Mouse (Mus musculus) lung, embryonic 15.5 days (tissue): ENCODE measurements at regions not wholly inside any gene's neighbourhood (a gene's known extent, or its start where the extent isn't known, plus 50 kb on each side); places are given as distances from the start of the nearest gene placed in this dataset.

Experiments
- ATAC-seq: fragments of 200-750 bp; cut with Nextera tagmentation; 2 replicates; pipeline ENCODE4 v1.8.0; 2017; ENCODE audit warnings: moderate number of reproducible peaks, borderline replicate concordance; ENCODE audit not compliant: low FRiP score, low TSS enrichment; ENCODE audit errors: extremely low read depth
- H3K27ac ChIP-seq: fragments of 300-500 bp; sonication (generic); 2 replicates; pipeline ENCODE4 v1.5.1; 2015; ENCODE audit warnings: moderate library complexity, mild to moderate bottlenecking, inconsistent platforms
- H3K27me3 ChIP-seq: fragments of 300-500 bp; sonication (generic); 2 replicates; pipeline ENCODE4 v1.6.1; 2015; ENCODE audit warnings: inconsistent platforms
- H3K36me3 ChIP-seq: fragments of 300-500 bp; sonication (generic); 2 replicates; pipeline ENCODE4 v1.6.1; 2015; ENCODE audit warnings: inconsistent platforms
- H3K4me1 ChIP-seq: fragments of 300-500 bp; sonication (generic); 2 replicates; pipeline ENCODE4 v1.6.1; 2015; ENCODE audit warnings: inconsistent platforms
- H3K4me2 ChIP-seq: fragments of 300-500 bp; sonication (generic); 2 replicates; pipeline ENCODE4 v1.6.1; 2015; ENCODE audit warnings: inconsistent platforms, mild to moderate bottlenecking, moderate library complexity
- H3K4me3 ChIP-seq: fragments of 300-500 bp; sonication (generic); 2 replicates; pipeline ENCODE4 v1.5.1; 2015; ENCODE audit warnings: mild to moderate bottlenecking, inconsistent platforms
- H3K9ac ChIP-seq: fragments of 300-500 bp; sonication (generic); 2 replicates; pipeline ENCODE4 v1.6.1; 2015; ENCODE audit warnings: inconsistent platforms
- H3K9me3 ChIP-seq: fragments of 300-500 bp; sonication (generic); 2 replicates; pipeline ENCODE4 v1.6.1; 2016; ENCODE audit warnings: inconsistent platforms
- WGBS: fragments of 180-500 bp; shearing (Covaris S2); methylation state at CpG from one replicate; pipeline ENCODE4 v1.1.7; 2015; 5-methylcytosine and 5-hydroxymethylcytosine counted together

DNA sequence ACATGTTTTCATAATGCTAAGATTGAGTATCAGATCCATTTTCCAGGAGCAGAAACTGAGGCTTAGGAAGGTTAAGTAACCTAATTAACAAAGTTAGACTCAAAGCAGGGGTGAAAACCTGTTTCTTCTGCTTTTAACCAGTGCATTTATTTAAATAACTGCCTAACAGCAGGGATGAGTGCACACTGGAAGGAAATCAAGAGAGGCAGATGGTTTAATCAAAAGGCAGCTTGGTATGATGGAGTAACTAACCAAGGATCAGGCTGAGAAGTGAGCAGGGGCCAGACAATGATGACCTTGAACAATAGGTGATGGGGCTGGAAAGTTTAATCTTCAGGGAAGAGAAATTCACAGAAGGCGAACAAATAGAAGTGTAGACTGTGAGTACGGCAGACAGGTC is 199.9 kb downstream of the Emp1 start:
- 74% methylated on average over 2 of the region's 2 CpGs for WGBS
- Histone ChIP-seq H3K9me3 (no peaks in the 10 kb centered on the region), H3K4me3 (no peak overlapping the region), H3K27ac (no peak overlapping the region), H3K36me3 (no peaks in the 10 kb centered on the region), H3K9ac (no peak overlapping the region), H3K4me1 (peaks cover 17% of the 10 kb centered on the region), H3K27me3 (no peaks in the 10 kb centered on the region), H3K4me2 (no peak overlapping the region)
- ATAC-seq = no peak

DNA sequence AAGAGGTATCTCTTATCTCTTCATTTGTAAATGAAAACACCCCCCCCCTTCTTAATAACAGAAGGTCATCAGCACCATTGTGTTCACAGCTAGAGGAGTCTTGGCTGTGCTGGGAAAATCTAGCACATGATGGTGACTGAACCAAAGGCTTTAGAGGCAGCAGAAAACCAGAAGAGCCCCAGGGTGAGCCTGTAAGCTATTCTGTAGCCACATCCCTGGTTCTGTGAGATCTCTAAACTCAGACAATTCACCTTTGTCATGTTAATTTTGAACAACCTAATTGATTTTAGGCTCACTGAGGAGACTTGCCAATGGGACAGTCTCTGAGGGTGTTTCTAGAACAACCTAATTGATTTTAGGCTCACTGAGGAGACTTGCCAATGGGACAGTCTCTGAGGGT is 201.4 kb downstream of the Emp1 start:
- Histone ChIP-seq H3K4me2 (no peak overlapping the region), H3K9me3 (no peaks in the 10 kb centered on the region), H3K4me3 (no peak overlapping the region), H3K9ac (no peak overlapping the region), H3K4me1 (peaks cover 14% of the 10 kb centered on the region), H3K27me3 (no peaks in the 10 kb centered on the region), H3K27ac (no peak overlapping the region), H3K36me3 (no peaks in the 10 kb centered on the region)
- ATAC-seq = no peak

DNA sequence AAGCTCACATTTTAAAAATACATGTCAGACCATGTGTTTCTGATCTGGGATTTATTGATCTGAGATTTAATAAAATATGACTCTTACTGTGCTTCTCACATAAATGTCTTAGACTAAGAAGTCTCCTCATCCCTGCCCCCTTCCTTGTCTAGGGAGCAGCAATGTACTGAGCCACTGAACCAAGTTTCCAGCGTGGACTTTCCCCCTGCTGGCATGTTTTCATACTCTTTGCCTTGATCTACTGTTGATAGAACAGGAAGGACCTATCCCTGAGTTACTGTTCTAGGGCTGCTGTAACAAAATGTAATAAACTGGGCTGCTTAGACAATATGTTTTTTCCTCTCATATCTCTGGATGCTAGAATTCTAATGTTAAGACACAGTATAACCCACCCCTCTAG is 206.7 kb downstream of the Emp1 start:
- 34% methylated on average over 1 of the region's 1 CpGs for WGBS
- H3K4me3 ChIP-seq = no peak overlapping the region

DNA sequence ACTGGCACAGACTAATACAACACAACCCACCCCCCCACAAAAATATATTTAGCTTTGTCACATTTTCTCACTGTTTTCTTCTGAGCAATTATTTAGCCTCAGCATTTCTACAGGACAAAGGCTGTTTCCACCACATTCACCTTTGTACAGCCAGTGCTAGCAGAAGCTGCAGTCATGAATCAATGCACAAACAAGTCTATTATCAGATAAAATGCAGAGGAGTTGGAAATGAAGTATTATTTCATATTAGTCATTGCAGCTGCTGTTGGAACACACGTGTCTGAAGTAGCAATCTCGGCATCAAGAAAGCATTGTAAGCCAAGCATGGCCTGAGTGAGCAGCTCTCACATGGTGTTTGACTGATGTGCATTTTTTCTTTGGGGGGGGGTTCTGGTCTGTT is 212.9 kb downstream of the Emp1 start:
- H3K9ac ChIP-seq = no peak overlapping the region
- no peaks in the 10 kb centered on the region for H3K36me3 ChIP-seq
- no peak overlapping the region for H3K4me2 ChIP-seq
- WGBS = 80% methylated on average over 2 of the region's 2 CpGs
- no peak overlapping the region for H3K4me3 ChIP-seq
- no peak for ATAC-seq
- H3K27ac ChIP-seq = no peak overlapping the region
- H3K4me1 ChIP-seq = no peaks in the 10 kb centered on the region
- H3K27me3 ChIP-seq = no peaks in the 10 kb centered on the region
- H3K9me3 ChIP-seq = no peaks in the 10 kb centered on the region

More for the DNA sequence above, 206.7 kb downstream of the Emp1 start:
- no peaks in the 10 kb centered on the region for H3K4me1 ChIP-seq
- ATAC-seq = no peak
- no peak overlapping the region for H3K27ac ChIP-seq
- no peak overlapping the region for H3K9ac ChIP-seq
- H3K36me3 ChIP-seq = no peaks in the 10 kb centered on the region
- H3K4me2 ChIP-seq = no peak overlapping the region
- no peaks in the 10 kb centered on the region for H3K9me3 ChIP-seq
- H3K27me3 ChIP-seq = no peaks in the 10 kb centered on the region

DNA sequence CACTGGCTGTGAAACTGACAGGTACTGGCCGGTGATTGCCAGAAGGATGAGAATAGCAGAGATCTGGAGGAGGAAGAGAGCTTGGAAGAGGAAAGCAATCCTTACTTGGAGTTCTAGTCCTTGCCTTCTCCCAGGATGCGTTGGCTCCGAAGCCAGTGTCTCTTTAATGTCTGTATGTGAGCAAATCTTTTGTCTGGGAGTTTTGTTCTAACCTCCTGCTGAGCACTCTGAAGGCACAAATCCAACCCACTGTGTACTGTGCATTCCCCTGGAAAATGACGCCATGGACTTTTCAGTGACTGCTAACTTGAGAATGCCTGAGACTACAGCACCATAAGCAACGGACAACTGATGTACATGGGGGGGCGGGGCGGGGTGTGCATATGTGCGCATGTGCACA is 216.4 kb downstream of the Emp1 start:
- Histone ChIP-seq H3K9ac (no peak overlapping the region), H3K36me3 (no peaks in the 10 kb centered on the region), H3K9me3 (no peaks in the 10 kb centered on the region), H3K4me3 (no peak overlapping the region), H3K4me2 (no peak overlapping the region), H3K27me3 (no peaks in the 10 kb centered on the region), H3K27ac (no peak overlapping the region), H3K4me1 (no peaks in the 10 kb centered on the region)
- ATAC-seq = no peak
- 92% methylated on average over 8 of the region's 8 CpGs for WGBS

DNA sequence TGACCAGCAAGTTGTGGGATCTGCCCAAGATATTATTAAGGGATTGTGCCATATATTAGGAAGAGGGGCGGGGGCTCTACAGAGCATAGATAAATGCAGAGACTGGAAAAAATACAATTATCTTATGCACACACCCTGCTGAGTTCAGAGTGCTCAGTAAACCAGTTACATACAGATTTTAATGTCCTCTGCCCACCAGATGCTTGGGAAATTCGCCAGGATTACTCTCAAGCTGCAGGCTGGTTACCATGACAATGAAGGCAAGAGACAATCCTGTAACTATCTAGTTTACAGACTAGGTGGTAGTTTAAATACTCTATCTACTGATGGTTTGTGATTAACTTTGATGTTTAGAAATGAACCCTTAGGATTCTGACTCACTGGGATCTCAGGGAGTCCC is 220.2 kb downstream of the Emp1 start:
- H3K4me2 ChIP-seq = no peak overlapping the region
- H3K27ac ChIP-seq = no peak overlapping the region
- no peak for ATAC-seq
- H3K36me3 ChIP-seq = no peaks in the 10 kb centered on the region
- no peaks in the 10 kb centered on the region for H3K27me3 ChIP-seq
- no peaks in the 10 kb centered on the region for H3K4me1 ChIP-seq
- no peak overlapping the region for H3K4me3 ChIP-seq
- H3K9me3 ChIP-seq = no peaks in the 10 kb centered on the region
- 57% methylated on average over 2 of the region's 2 CpGs for WGBS
- no peak overlapping the region for H3K9ac ChIP-seq

DNA sequence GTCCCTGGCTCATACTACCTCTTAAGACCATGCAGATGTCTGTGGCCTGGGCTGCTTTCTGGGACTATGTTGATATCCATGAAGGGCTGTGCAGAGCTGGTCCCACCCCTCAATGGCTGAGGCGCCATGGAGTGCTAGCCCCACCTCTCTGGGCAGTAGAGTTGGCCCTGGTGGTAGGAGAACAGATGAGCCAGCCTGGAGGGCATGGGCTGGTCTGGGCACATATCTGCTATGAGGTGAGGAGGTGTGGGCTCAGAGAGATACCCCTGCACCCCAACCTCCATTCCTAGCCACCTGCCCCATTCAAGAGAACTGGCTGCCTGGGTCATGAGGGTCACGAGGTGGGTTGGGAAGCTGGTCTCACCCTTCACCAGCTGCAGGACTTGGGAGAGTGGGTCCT is 222.4 kb downstream of the Emp1 start:
- Histone ChIP-seq H3K4me2 (no peak overlapping the region), H3K4me1 (no peaks in the 10 kb centered on the region), H3K9me3 (no peaks in the 10 kb centered on the region), H3K27ac (no peak overlapping the region), H3K4me3 (no peak overlapping the region), H3K27me3 (no peaks in the 10 kb centered on the region), H3K36me3 (no peaks in the 10 kb centered on the region), H3K9ac (no peak overlapping the region)
- no peak for ATAC-seq
- 93% methylated on average over 2 of the region's 2 CpGs for WGBS

DNA sequence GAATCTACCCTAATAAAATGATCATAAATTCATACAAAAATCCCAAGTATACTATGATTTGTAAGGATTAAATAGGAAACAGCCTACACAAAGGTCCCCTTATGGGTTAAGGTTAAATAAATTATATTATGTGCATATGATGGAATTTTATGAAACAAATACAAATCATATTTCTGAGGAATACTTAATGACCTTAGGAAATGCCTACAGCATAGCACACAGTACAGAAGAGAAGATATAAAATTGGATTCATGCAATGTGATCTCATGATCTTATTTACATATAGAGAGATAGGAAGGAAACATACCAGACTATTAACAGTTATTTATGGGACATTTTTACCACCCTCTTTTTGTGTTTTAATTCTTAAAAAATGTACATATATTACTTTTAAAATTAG is 227.7 kb downstream of the Emp1 start:
- H3K4me3 ChIP-seq = no peak overlapping the region
- no peaks in the 10 kb centered on the region for H3K4me1 ChIP-seq
- ATAC-seq = no peak
- H3K27ac ChIP-seq = no peak overlapping the region
- no peaks in the 10 kb centered on the region for H3K27me3 ChIP-seq
- no peak overlapping the region for H3K9ac ChIP-seq
- H3K4me2 ChIP-seq = no peak overlapping the region
- H3K36me3 ChIP-seq = no peaks in the 10 kb centered on the region
- no peaks in the 10 kb centered on the region for H3K9me3 ChIP-seq

DNA sequence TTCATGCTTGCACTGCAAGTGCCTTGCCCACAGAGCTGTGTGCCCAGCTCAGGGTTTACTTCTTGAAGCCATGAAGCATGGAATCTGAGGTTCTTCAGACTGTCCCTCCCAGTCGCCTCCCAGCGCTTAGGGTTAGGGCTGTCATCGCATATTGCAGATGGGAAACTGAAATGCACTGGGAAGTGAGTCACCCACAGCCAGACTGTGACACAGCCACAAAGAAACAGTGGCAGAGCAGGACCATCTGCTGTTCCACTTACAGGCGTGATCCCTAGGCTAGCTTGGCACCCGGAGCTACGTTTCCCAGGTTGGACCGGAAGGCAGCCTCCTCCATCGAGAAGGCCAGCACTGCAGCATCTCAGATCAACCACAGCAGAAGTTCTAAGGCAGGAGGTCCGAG is 228.7 kb downstream of the Emp1 start:
- H3K9ac ChIP-seq = no peak overlapping the region
- H3K4me1 ChIP-seq = no peaks in the 10 kb centered on the region
- no peaks in the 10 kb centered on the region for H3K9me3 ChIP-seq
- 76% methylated on average over 9 of the region's 9 CpGs for WGBS
- H3K36me3 ChIP-seq = no peaks in the 10 kb centered on the region
- no peak overlapping the region for H3K4me3 ChIP-seq
- no peak overlapping the region for H3K27ac ChIP-seq
- no peak for ATAC-seq
- no peak overlapping the region for H3K4me2 ChIP-seq
- H3K27me3 ChIP-seq = no peaks in the 10 kb centered on the region

DNA sequence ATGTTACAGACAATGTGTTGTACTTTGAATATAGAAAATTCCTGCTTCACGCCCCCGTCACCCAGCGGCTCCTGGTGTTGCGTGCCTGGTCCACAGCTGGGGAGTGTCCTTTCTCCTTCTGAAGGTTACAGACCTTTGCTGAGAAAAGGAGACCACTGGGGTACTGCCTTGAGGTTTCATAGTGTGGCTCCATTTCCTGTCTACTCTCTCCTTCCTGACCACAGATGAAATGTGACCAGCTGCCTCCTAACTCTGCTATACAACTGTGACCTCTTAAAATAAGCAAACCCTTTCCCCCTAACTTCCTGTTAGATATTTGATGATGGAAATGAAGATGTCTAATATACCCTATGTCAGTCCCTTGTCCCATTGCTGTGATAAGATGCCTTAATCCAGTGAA is 234.0 kb downstream of the Emp1 start:
- Histone ChIP-seq H3K4me2 (no peak overlapping the region), H3K4me3 (no peak overlapping the region), H3K36me3 (no peaks in the 10 kb centered on the region), H3K27me3 (no peaks in the 10 kb centered on the region), H3K9me3 (no peaks in the 10 kb centered on the region), H3K4me1 (no peaks in the 10 kb centered on the region), H3K9ac (no peak overlapping the region), H3K27ac (no peak overlapping the region)
- 83% methylated on average over 4 of the region's 4 CpGs for WGBS
- no peak for ATAC-seq

DNA sequence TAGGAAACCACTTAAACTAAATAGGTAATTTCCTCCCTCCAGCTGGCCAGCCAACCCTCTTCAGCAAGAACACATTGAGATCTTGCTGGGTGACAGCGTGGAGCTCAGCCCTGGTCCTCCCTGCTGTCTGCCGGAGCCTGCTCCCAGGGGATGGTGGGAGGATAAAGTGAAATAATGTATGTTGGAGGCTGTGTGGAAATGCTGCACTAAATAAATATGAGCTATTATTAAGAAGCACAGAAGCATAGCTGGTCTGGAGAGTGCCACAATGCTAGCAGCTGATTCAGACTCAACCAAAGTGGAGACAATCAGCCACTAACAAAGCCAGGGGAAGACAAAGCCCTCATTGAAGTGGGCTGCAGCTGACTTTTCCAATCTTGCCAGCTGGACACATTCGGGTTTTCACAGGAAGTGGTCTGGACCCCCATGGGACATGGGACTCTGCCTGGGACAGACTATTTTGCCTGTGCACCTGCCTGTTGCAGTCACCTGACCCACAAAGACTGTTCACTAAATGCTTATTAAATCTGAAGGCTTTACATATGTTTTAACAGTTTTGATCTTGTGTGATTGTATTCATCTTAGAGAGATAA is 248.3 kb downstream of the Emp1 start:
- H3K27ac ChIP-seq = no peak overlapping the region
- no peak for ATAC-seq
- no peaks in the 10 kb centered on the region for H3K36me3 ChIP-seq
- WGBS = 48% methylated on average over 3 of the region's 3 CpGs
- no peaks in the 10 kb centered on the region for H3K27me3 ChIP-seq
- H3K4me2 ChIP-seq = no peak overlapping the region
- H3K4me1 ChIP-seq = no peaks in the 10 kb centered on the region
- H3K4me3 ChIP-seq = no peak overlapping the region
- H3K9ac ChIP-seq = no peak overlapping the region
- no peaks in the 10 kb centered on the region for H3K9me3 ChIP-seq

DNA sequence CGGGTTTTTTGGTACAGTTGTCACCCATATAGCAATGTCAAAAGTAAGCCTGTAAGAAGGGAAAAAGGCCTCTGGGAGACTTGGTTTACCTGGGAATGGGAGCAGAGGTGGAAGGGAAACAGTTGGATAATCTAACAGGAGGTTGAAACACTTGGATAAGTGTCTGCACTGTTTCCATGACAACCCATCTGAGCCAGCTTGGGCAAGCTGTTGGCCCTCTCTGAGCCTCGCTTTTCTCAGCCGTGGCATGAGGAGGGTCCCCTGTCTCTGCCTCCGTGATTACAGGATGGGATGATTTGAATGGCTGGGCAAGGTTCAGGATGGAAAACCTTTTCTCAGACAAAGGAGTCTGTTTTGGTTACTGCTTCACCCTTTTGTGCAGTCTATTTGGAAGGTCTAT is 265.6 kb downstream of the Emp1 start:
- H3K9me3 ChIP-seq = no peaks in the 10 kb centered on the region
- H3K36me3 ChIP-seq = no peaks in the 10 kb centered on the region
- no peak overlapping the region for H3K4me3 ChIP-seq
- H3K27me3 ChIP-seq = no peaks in the 10 kb centered on the region
- H3K27ac ChIP-seq = no peak overlapping the region
- ATAC-seq = no peak
- H3K4me1 ChIP-seq = no peaks in the 10 kb centered on the region
- 56% methylated on average over 4 of the region's 4 CpGs for WGBS
- H3K9ac ChIP-seq = no peak overlapping the region
- no peak overlapping the region for H3K4me2 ChIP-seq

DNA sequence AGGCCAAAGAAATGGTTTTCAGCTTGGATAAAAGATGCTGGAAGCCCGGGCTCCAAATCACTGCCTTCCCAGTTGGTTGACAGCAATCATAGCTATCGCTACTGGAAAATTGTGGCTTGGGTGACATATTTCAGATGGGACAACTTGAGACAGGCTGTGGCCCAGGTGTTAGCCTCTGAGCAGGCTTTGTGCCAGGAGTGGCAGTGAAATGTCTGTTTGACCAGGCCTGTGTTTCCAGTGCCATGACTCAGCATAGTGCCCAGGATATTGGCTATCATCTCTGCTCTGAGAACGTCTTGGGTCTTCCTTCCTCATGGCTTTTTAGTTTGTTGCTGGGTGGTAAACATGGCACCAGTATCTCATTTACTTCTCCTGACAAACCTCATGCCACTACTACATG is 266.9 kb downstream of the Emp1 start:
- H3K4me1 ChIP-seq = no peaks in the 10 kb centered on the region
- no peaks in the 10 kb centered on the region for H3K27me3 ChIP-seq
- H3K36me3 ChIP-seq = no peaks in the 10 kb centered on the region
- H3K27ac ChIP-seq = no peak overlapping the region
- WGBS = 75% methylated on average over 3 of the region's 3 CpGs
- H3K4me2 ChIP-seq = no peak overlapping the region
- H3K9me3 ChIP-seq = no peaks in the 10 kb centered on the region
- ATAC-seq = no peak
- no peak overlapping the region for H3K4me3 ChIP-seq
- no peak overlapping the region for H3K9ac ChIP-seq
